In genomic region chr19:53799885-53800284, GRCm38 (mm10) we compare ENCODE assay signal across 13 mouse cellular contexts.
DNase-seq lines count a peak whose midpoint lies in the region; ATAC-seq and TF ChIP-seq lines count a peak whose summit lies in the region.
"Had no signal": no experiment of that assay in that cellular context is flagged by ENCODE, and none has a peak within 500 bp of the region (broad histone marks: within the 10 kb centered on the region; RNA-seq: fewer than 3 reads in every experiment).

No protein-coding gene starts in this region.

- H3K27ac ChIP-seq in intestine, embryonic 15.5 days, result no peak overlapping the region
- 0 out of 2 replicates have a peak overlapping the region, but pooled peaks have one; percentile 34 for H3K27ac ChIP-seq in liver, postnatal 0 days (ENCODE audit: low read depth)
- H3K27ac ChIP-seq in midbrain, postnatal 0 days (ENCODE audit: low read depth, low read length), result no peak overlapping the region
- H3K27ac ChIP-seq in midbrain, embryonic 14.5 days (replicated peaks; ENCODE audit: low read depth, low read length), result no peak overlapping the region
- H3K27ac ChIP-seq: left cerebral cortex, adult 2 months had no signal

- H3K9ac ChIP-seq in intestine, embryonic 15.5 days, result no peak overlapping the region
- H3K9ac ChIP-seq in liver, postnatal 0 days (replicated peaks), result no peak overlapping the region
- no peak overlapping the region for H3K9ac ChIP-seq in midbrain, postnatal 0 days (replicated peaks; ENCODE audit: low read length, poor library complexity, severe bottlenecking)
- H3K9ac ChIP-seq in midbrain, embryonic 14.5 days (replicated peaks; ENCODE audit: low read length), result no peak overlapping the region

- H3K4me1 ChIP-seq in G1E (ENCODE audit: insufficient read depth, low read depth, low read length), result peaks cover 93% of the 10 kb centered on the region
- H3K4me1 ChIP-seq in intestine, embryonic 15.5 days (replicated peaks), result peaks cover 12% of the 10 kb centered on the region
- H3K4me1 ChIP-seq in liver, postnatal 0 days (ENCODE audit: insufficient read depth), result peaks cover 18% of the 10 kb centered on the region
- no peaks in the 10 kb centered on the region for H3K4me1 ChIP-seq in midbrain, postnatal 0 days (ENCODE audit: insufficient read depth, low read length)
- no peaks in the 10 kb centered on the region for H3K4me1 ChIP-seq in midbrain, embryonic 14.5 days (ENCODE audit: control insufficient read depth, insufficient read depth, low read length)

- H3K36me3 ChIP-seq in G1E (replicated peaks), result no peaks in the 10 kb centered on the region
- no peaks in the 10 kb centered on the region for H3K36me3 ChIP-seq in intestine, embryonic 15.5 days
- no peaks in the 10 kb centered on the region for H3K36me3 ChIP-seq in liver, postnatal 0 days (replicated peaks; ENCODE audit: insufficient read depth, low read length)
- no peaks in the 10 kb centered on the region for H3K36me3 ChIP-seq in midbrain, postnatal 0 days (ENCODE audit: insufficient read depth, low read length)
- H3K36me3 ChIP-seq in midbrain, embryonic 14.5 days (ENCODE audit: control insufficient read depth, insufficient read depth, low read length), result no peaks in the 10 kb centered on the region

- H3K4me3 ChIP-seq in G1E (ENCODE audit: low read depth, low read length), result no peak overlapping the region; the same call in 1 of the 2 replicates
- H3K4me3 ChIP-seq in intestine, embryonic 15.5 days (replicated peaks), result no peak overlapping the region
- H3K4me3 ChIP-seq in liver, postnatal 0 days (ENCODE audit: low read depth, low read length), result no peak overlapping the region
- no peak overlapping the region for H3K4me3 ChIP-seq in midbrain, postnatal 0 days (ENCODE audit: low read depth, low read length)
- no peak overlapping the region for H3K4me3 ChIP-seq in midbrain, embryonic 14.5 days (replicated peaks; ENCODE audit: low read depth, low read length)
- H3K4me3 ChIP-seq: left cerebral cortex, adult 2 months had no signal

- peak; percentile 39 for DNase-seq in G1E (ENCODE audit: low spot score)
- no peak for DNase-seq in liver, postnatal 0 days
- no peak for DNase-seq in spleen, adult 12 weeks (ENCODE audit: low spot score)
- DNase-seq in midbrain, postnatal 0 days (ENCODE audit: low spot score), result no peak
- DNase-seq in midbrain, embryonic 14.5 days, result no peak
- DNase-seq: cerebellum, postnatal 36 days; gastrocnemius, postnatal 36 days; kidney, postnatal 25 days; lung, postnatal 4 days; thymus, postnatal 25 days had no signal

- no peak for TF ChIP-seq CTCF in G1E (IDR thresholded peaks at IDR 0.05; ENCODE audit: low read depth, low read length)
- TF ChIP-seq CTCF in liver, postnatal 0 days (IDR thresholded peaks at IDR 0.05; ENCODE audit: low read depth), result no peak
- no peak for TF ChIP-seq CTCF in midbrain, postnatal 0 days (IDR thresholded peaks at IDR 0.05)

- TF ChIP-seq EP300 in liver, postnatal 0 days (IDR thresholded peaks at IDR 0.05; ENCODE audit: low read depth), result peak; percentile 67

- no peaks in the 10 kb centered on the region for H3K27me3 ChIP-seq in G1E (ENCODE audit: insufficient read depth, low read length)
- no peaks in the 10 kb centered on the region for H3K27me3 ChIP-seq in intestine, embryonic 15.5 days (replicated peaks)
- H3K27me3 ChIP-seq in liver, postnatal 0 days (ENCODE audit: insufficient read depth, low read length), result no peaks in the 10 kb centered on the region
- H3K27me3 ChIP-seq in midbrain, postnatal 0 days (ENCODE audit: insufficient read depth, low read length), result no peaks in the 10 kb centered on the region
- H3K27me3 ChIP-seq in midbrain, embryonic 14.5 days (ENCODE audit: control insufficient read depth, insufficient read depth, low read length), result no peaks in the 10 kb centered on the region

- ATAC-seq in G1E (ENCODE audit: extremely low read depth, insufficient number of reproducible peaks, low FRiP score, poor library complexity, severe bottlenecking), result peak; percentile 57
- peak; percentile 62 for ATAC-seq in common myeloid progenitor, adult 5-6 weeks (replicated peaks; ENCODE audit: low read depth, poor library complexity, severe bottlenecking)
- peak; percentile 46 for ATAC-seq in intestine, embryonic 15.5 days
- peak; percentile 73 for ATAC-seq in liver, postnatal 0 days
- no peak for ATAC-seq in midbrain, postnatal 0 days (ENCODE audit: low FRiP score)
- no peak for ATAC-seq in midbrain, embryonic 14.5 days (ENCODE audit: low FRiP score, low TSS enrichment)

- 42% methylated on average over 11 of the region's 11 CpGs for WGBS in intestine, embryonic 15.5 days
- 19% methylated on average over 11 of the region's 11 CpGs for WGBS in liver, postnatal 0 days (ENCODE audit: insufficient replicate concordance)
- WGBS in midbrain, postnatal 0 days, result 85% methylated on average over 11 of the region's 11 CpGs
- WGBS in midbrain, embryonic 14.5 days, result 83% methylated on average over 11 of the region's 11 CpGs

- H3K4me2 ChIP-seq in intestine, embryonic 15.5 days (replicated peaks), result no peak overlapping the region
- H3K4me2 ChIP-seq in liver, postnatal 0 days (ENCODE audit: low read depth, low read length), result 0 out of 2 replicates have a peak overlapping the region, but pooled peaks have one; percentile 23
- H3K4me2 ChIP-seq in midbrain, postnatal 0 days (ENCODE audit: low read depth, low read length, poor library complexity, severe bottlenecking), result no peak overlapping the region
- H3K4me2 ChIP-seq in midbrain, embryonic 14.5 days (ENCODE audit: low read length), result no peak overlapping the region

- H3K9me3 ChIP-seq in G1E (replicated peaks), result no peaks in the 10 kb centered on the region
- H3K9me3 ChIP-seq in intestine, embryonic 15.5 days, result no peaks in the 10 kb centered on the region
- no peaks in the 10 kb centered on the region for H3K9me3 ChIP-seq in liver, postnatal 0 days (ENCODE audit: low read length)
- no peaks in the 10 kb centered on the region for H3K9me3 ChIP-seq in midbrain, postnatal 0 days (ENCODE audit: low read length)
- H3K9me3 ChIP-seq in midbrain, embryonic 14.5 days (ENCODE audit: control insufficient read depth, low read length), result no peaks in the 10 kb centered on the region

Comparison
In these comparisons a context has a peak if more than half of its experiments do, and no peak if none do; other contexts are left out.
1. ATAC-seq: peak in G1E (single experiment), common myeloid progenitor, adult 5-6 weeks (single experiment), intestine, embryonic 15.5 days (single experiment) and liver, postnatal 0 days (single experiment); none in midbrain, postnatal 0 days (single experiment) and midbrain, embryonic 14.5 days (single experiment).